Mouse (Mus musculus): ENCODE measurements at regions not wholly inside any gene's neighbourhood (a gene's known extent, or its start where the extent isn't known, plus 50 kb on each side); places are given as distances from the start of the nearest gene placed in this dataset.

DNA sequence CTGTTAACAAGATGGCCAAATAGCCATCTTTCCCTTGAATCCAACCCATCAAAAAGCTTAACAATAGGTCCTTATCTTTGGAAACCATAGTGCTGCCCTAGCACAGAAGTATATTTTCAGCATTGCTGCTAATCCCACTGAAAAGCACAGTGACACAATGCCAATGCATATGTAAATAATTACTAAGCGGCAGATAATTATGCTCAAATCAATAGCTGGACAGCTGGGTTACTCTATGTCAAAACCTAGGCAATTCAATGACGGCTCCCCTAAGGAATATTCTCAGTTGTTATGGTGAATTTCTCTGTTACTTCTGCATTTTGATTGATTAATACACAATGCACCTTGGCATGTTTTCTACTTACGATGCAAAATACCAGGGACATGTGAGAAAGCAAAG is 176.5 kb downstream of the Samd5 start:
- 95% methylated on average over 3 of the region's 3 CpGs for WGBS
- TF ChIP-seq POLR2A (IDR thresholded peaks at IDR 0.05; ENCODE audit: insufficient read depth, low read depth, low read length), result no peak
- Histone ChIP-seq H3K4me3 (no peak overlapping the region), H3K36me3 (ENCODE audit: control insufficient read depth, insufficient read depth, low read length) (no peaks in the 10 kb centered on the region; the same call in 1 of the 2 replicates), H3K27ac (no peak overlapping the region), H3K79me2 (replicated peaks; ENCODE audit: control insufficient read depth, insufficient read depth, low read length) (no peaks in the 10 kb centered on the region), H3K27me3 (ENCODE audit: control insufficient read depth, insufficient read depth, low read length) (no peaks in the 10 kb centered on the region), H3K9ac (ENCODE audit: low read depth, low read length) (no peak overlapping the region), H3K4me1 (ENCODE audit: control insufficient read depth, insufficient read depth, low read length) (peaks cover 9% of the 10 kb centered on the region)
- intact Hi-C loops (cut with DNase I), result loop anchor here (5.0 kb wide), 1 partner anchor 34 kb away; no protein-coding TSS in a partner anchor
- DNase-seq, result no peak

DNA sequence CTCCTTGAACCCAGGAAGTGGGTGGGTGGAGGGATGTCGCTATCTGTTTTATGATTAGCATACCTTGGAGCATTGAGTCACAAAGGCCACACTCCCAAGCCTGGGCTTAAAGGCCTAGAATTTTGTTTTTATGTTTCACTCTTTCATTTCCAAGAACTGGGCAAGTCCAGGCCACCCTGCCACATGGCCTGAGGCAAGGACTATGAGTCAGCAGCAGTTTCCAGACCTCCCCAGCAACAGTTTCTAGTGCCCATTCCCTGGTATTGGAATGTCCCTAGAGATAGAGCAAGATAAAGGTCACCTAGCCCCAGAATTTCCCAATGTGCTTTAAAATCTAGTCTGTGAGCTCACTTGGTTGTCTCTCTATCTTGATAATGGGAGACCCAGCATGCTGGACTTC is 178.0 kb downstream of the Samd5 start:
- Histone ChIP-seq H3K79me2 (replicated peaks; ENCODE audit: control insufficient read depth, insufficient read depth, low read length) (no peaks in the 10 kb centered on the region), H3K4me1 (ENCODE audit: control insufficient read depth, insufficient read depth, low read length) (peaks cover 7% of the 10 kb centered on the region), H3K27ac (no peak overlapping the region), H3K4me3 (no peak overlapping the region), H3K9ac (ENCODE audit: low read depth, low read length) (no peak overlapping the region), H3K36me3 (ENCODE audit: control insufficient read depth, insufficient read depth, low read length) (no peaks in the 10 kb centered on the region), H3K27me3 (ENCODE audit: control insufficient read depth, insufficient read depth, low read length) (no peaks in the 10 kb centered on the region)
- no peak for DNase-seq
- intact Hi-C loops (cut with DNase I), result loop anchor here (5.0 kb wide), 1 partner anchor 35 kb away; no protein-coding TSS in a partner anchor
- WGBS, result 72% methylated on average over 1 of the region's 1 CpGs
- TF ChIP-seq CTCF (IDR thresholded peaks at IDR 0.05), result no peak
- TF ChIP-seq EP300 (IDR thresholded peaks at IDR 0.05; ENCODE audit: insufficient read depth, low read depth, low read length), result no peak
- TF ChIP-seq POLR2A (IDR thresholded peaks at IDR 0.05; ENCODE audit: insufficient read depth, low read depth, low read length), result no peak

DNA sequence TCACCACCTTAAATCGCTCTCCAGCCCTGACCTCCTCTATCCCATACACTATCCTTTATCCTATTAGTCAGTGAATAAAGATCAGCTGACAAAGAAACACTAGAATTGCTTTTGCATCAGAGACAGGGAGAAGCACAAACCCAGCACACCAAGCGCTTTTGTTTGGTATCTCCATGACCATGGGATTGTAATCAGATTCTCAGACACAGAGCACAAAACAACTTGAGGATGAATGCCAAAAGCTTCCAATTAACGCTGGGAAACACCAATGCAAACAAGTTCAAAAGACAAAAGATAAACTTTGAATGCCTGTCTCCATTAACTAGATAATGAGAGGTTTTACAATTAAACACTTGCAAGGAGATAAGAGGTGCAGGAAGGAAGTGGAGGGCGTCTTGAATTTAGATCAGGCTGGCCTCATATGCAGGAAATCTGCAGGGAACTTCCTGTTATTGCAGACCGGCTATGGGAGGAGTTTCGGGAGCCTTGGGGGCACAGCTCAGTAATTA is 179.8 kb downstream of the Samd5 start:
- Histone ChIP-seq H3K36me3 (ENCODE audit: control insufficient read depth, insufficient read depth, low read length) (no peaks in the 10 kb centered on the region), H3K79me2 (replicated peaks; ENCODE audit: control insufficient read depth, insufficient read depth, low read length) (no peaks in the 10 kb centered on the region), H3K9ac (ENCODE audit: low read depth, low read length) (no peak overlapping the region), H3K27me3 (ENCODE audit: control insufficient read depth, insufficient read depth, low read length) (no peaks in the 10 kb centered on the region), H3K4me1 (ENCODE audit: control insufficient read depth, insufficient read depth, low read length) (peaks cover 5% of the 10 kb centered on the region), H3K4me3 (no peak overlapping the region), H3K27ac (peak overlapping the region; percentile 40; the same call in 1 of the 2 replicates)
- intact Hi-C loops (cut with DNase I), result loop anchor here (2.0 to 5.0 kb wide), 2 partner anchors 37 to 180 kb away; partner anchors contain the start of gene Samd5
- TF ChIP-seq EP300 (IDR thresholded peaks at IDR 0.05; ENCODE audit: insufficient read depth, low read depth, low read length) (peak; percentile 83; the same call in 1 of the 2 replicates), CTCF (IDR thresholded peaks at IDR 0.05) (peak; percentile 15; the same call in 1 of the 2 replicates), POLR2A (IDR thresholded peaks at IDR 0.05; ENCODE audit: insufficient read depth, low read depth, low read length) (peak; percentile 48; the same call in 1 of the 2 replicates)
- WGBS, result 27% methylated on average over 6 of the region's 6 CpGs
- peak; percentile 38 to 64 for DNase-seq

DNA sequence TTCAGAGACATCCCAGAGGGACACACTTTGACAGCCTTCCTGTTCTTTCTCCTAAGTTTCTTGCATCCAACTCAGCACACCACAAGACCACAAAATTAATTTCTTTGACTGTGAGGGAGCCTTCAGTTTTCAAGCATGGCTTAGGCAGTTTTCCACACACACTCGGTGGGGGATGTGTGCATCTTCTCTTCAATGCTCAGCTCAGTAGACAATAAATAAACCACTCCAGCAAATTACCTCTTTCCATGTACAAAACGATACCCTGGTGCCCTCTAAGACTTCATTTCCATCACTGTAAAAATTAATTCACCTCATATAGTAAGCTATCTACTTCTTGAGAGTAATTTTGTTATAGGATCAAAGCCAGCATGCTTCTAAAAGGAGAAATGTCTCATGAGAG is 184.6 kb downstream of the Samd5 start:
- TF ChIP-seq CTCF (IDR thresholded peaks at IDR 0.05), result no peak
- TF ChIP-seq POLR2A (IDR thresholded peaks at IDR 0.05; ENCODE audit: insufficient read depth, low read depth, low read length), result no peak
- TF ChIP-seq EP300 (IDR thresholded peaks at IDR 0.05; ENCODE audit: insufficient read depth, low read depth, low read length), result no peak
- Histone ChIP-seq H3K27me3 (ENCODE audit: control insufficient read depth, insufficient read depth, low read length) (no peaks in the 10 kb centered on the region), H3K27ac (no peak overlapping the region), H3K4me1 (ENCODE audit: control insufficient read depth, insufficient read depth, low read length) (peaks cover 3% of the 10 kb centered on the region; the same call in 1 of the 2 replicates), H3K4me3 (no peak overlapping the region), H3K79me2 (replicated peaks; ENCODE audit: control insufficient read depth, insufficient read depth, low read length) (no peaks in the 10 kb centered on the region), H3K36me3 (ENCODE audit: control insufficient read depth, insufficient read depth, low read length) (no peaks in the 10 kb centered on the region), H3K9ac (ENCODE audit: low read depth, low read length) (no peak overlapping the region)
- no peak for DNase-seq
- 85% methylated on average over 2 of the region's 2 CpGs for WGBS
- intact Hi-C loops (cut with DNase I), result no loop called here

DNA sequence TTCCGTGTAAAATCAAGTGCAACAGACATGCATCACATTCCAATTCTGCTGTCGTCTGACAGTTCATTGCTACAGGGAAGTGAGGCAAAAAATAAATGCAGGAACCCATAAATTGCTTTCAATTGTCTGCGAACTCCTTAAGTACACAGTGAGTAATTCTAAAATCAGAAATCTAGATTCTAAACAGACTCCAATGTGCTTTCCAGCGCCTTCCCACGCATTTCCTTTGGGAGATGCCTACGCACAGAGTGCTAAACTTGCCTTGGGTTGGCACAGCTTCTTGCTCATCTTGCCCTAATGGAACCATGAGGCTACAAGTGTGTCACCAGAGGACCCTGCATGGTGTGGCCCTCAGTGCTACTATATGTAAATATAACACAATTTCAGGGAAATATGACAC is 212.6 kb downstream of the Samd5 start:
- WGBS, result 43% methylated on average over 6 of the region's 6 CpGs
- Histone ChIP-seq H3K79me2 (replicated peaks; ENCODE audit: control insufficient read depth, insufficient read depth, low read length) (no peaks in the 10 kb centered on the region), H3K4me1 (ENCODE audit: control insufficient read depth, insufficient read depth, low read length) (peaks cover 3% of the 10 kb centered on the region), H3K36me3 (ENCODE audit: control insufficient read depth, insufficient read depth, low read length) (no peaks in the 10 kb centered on the region), H3K9ac (ENCODE audit: low read depth, low read length) (no peak overlapping the region), H3K4me3 (no peak overlapping the region), H3K27me3 (ENCODE audit: control insufficient read depth, insufficient read depth, low read length) (no peaks in the 10 kb centered on the region), H3K27ac (no peak overlapping the region)
- intact Hi-C loops (cut with DNase I), result loop anchor here (5.0 kb wide), 1 partner anchor 50 kb away; no protein-coding TSS in a partner anchor
- TF ChIP-seq POLR2A (IDR thresholded peaks at IDR 0.05; ENCODE audit: insufficient read depth, low read depth, low read length), result no peak
- TF ChIP-seq CTCF (IDR thresholded peaks at IDR 0.05), result no peak
- TF ChIP-seq EP300 (IDR thresholded peaks at IDR 0.05; ENCODE audit: insufficient read depth, low read depth, low read length), result no peak
- DNase-seq, result no peak

DNA sequence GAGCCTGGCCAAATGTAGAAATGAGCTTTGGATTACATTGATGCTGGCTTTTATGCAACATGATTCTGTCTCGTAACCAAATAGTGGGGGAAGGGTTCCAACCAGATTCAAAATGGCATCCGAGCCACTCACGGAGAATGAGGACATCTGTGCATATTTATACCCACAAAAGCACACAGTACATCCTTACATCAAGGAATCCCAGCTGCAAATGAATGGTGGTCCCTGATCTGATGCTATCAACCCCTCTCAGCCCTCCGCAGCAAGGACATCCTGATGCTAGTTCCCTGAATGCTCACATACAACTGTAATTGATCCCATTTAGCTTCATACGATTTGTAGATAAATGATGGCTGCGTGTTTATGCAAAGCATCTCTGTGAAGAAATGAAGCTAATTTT is 215.9 kb downstream of the Samd5 start:
- Histone ChIP-seq H3K27ac (no peak overlapping the region), H3K4me1 (ENCODE audit: control insufficient read depth, insufficient read depth, low read length) (peaks cover 3% of the 10 kb centered on the region), H3K27me3 (ENCODE audit: control insufficient read depth, insufficient read depth, low read length) (no peaks in the 10 kb centered on the region), H3K4me3 (no peak overlapping the region), H3K79me2 (replicated peaks; ENCODE audit: control insufficient read depth, insufficient read depth, low read length) (no peaks in the 10 kb centered on the region), H3K9ac (ENCODE audit: low read depth, low read length) (no peak overlapping the region), H3K36me3 (ENCODE audit: control insufficient read depth, insufficient read depth, low read length) (no peaks in the 10 kb centered on the region)
- WGBS, result 91% methylated on average over 6 of the region's 6 CpGs
- DNase-seq, result no peak
- TF ChIP-seq POLR2A (IDR thresholded peaks at IDR 0.05; ENCODE audit: insufficient read depth, low read depth, low read length), result no peak
- TF ChIP-seq CTCF (IDR thresholded peaks at IDR 0.05), result no peak
- intact Hi-C loops (cut with DNase I), result no loop called here

Data from heart, adult 2 months (tissue).